Mouse (Mus musculus) spleen, adult 2 months (tissue): ENCODE results near the gene Desi1.

Experiments used
- CTCF ChIP-seq: fragments of 200-500 bp; IDR thresholded peaks from 2 replicates; pipeline ENCODE4 v1.5.1; 2011; ENCODE audit warnings: mild to moderate bottlenecking, inconsistent platforms; ENCODE audit not compliant: insufficient read depth, insufficient read length, insufficient replicate concordance; ENCODE audit errors: extremely low read depth
- POLR2A ChIP-seq: fragments of 200-500 bp; IDR thresholded peaks from 2 replicates; pipeline ENCODE4 v1.6.1; 2011; ENCODE audit warnings: low read depth, low read length, inconsistent platforms

DNA sequence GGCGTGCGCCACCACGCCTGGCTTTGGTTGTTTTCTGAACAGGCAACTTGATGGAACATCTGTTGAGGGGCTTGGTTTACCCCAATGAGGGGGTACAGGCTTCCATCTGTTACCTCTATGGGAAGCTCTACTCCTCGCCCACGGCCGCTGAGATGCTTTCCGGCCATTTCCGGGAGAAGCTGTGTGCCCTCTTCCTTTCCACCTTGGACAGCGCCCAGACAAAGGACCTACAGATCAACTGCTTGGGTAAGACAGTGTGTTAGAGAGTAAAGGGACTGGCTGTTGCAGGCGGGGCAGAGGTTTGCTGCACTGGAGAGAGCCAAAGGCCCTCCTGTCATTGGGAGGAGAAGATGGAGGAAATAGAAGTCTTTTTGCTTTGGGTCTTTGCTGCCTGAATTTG lies 46.2 kb upstream of the Desi1 start:
- TF ChIP-seq CTCF (no peak), POLR2A (no peak)
